Mouse (Mus musculus) small intestine, adult 2 months (tissue): ENCODE measurements at regions not wholly inside any gene's neighbourhood (a gene's known extent, or its start where the extent isn't known, plus 50 kb on each side); places are given as distances from the start of the nearest gene placed in this dataset.

Source experiments
- CTCF ChIP-seq: fragments of 200-500 bp; IDR thresholded peaks from 2 replicates; pipeline ENCODE4 v1.5.1; 2012; ENCODE audit warnings: low read depth, mild to moderate bottlenecking, control low read depth, inconsistent platforms, low read length, moderate library complexity, mixed read lengths; ENCODE audit not compliant: insufficient replicate concordance, insufficient read length; ENCODE audit errors: extremely low read depth
- POLR2A ChIP-seq: fragments of 200-500 bp; IDR thresholded peaks from 2 replicates; pipeline ENCODE4 v1.6.1; 2012; ENCODE audit warnings: low read depth, mild to moderate bottlenecking, control low read depth, inconsistent platforms, low read length, moderate library complexity

- TF ChIP-seq CTCF (no peak), POLR2A (no peak)
Measured at GRCm38 (mm10) chr9:47401511-47401910, 128.5 kb upstream of the Cadm1 start.
